Mouse (Mus musculus): ENCODE results near the gene Tceal9. TPM values are rescaled to one million over a fixed set of nuclear protein-coding genes. Genes with fewer than 3 reads are reported as not detected.

Gene Tceal9
- polyA plus RNA-seq, 1 experiment, result 3.0 TPM

DNA sequence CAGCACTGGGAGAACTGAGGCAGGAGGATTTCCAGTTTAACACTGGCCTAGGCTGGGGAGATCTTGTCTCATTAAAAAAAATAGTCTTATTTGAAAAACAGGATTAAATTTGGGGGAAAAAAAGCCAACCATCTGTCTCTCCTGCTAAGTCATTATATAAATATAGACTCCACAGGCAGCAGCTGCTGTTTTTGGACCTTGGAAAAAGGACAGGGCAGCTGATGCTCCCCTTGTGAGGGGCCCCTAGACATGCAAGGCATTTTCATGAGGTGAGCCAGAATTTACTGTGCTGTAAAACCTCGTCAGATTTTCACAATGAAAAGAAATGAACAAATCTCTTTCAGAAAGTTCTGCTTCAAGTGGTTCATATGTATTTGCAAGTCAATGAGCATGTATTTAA is 28.6 kb upstream of the Tceal9 start:
- 50% methylated on average over 1 of the region's 1 CpGs for WGBS
- Histone ChIP-seq H3K27me3 (ENCODE audit: control insufficient read depth, insufficient read depth, low read length) (no peaks in the 10 kb centered on the region), H3K27ac (ENCODE audit: insufficient read depth, low read depth, low read length) (no peak overlapping the region), H3K4me1 (ENCODE audit: control insufficient read depth, insufficient read depth, insufficient read length, low read length) (no peaks in the 10 kb centered on the region), H3K4me3 (ENCODE audit: low read depth, low read length) (no peak overlapping the region), H3K36me3 (ENCODE audit: control insufficient read depth, insufficient read depth, low read length) (no peaks in the 10 kb centered on the region)
- no peak for TF ChIP-seq CTCF (IDR thresholded peaks at IDR 0.05; ENCODE audit: extremely low read depth, insufficient read length, insufficient replicate concordance, low read depth, low read length)

DNA sequence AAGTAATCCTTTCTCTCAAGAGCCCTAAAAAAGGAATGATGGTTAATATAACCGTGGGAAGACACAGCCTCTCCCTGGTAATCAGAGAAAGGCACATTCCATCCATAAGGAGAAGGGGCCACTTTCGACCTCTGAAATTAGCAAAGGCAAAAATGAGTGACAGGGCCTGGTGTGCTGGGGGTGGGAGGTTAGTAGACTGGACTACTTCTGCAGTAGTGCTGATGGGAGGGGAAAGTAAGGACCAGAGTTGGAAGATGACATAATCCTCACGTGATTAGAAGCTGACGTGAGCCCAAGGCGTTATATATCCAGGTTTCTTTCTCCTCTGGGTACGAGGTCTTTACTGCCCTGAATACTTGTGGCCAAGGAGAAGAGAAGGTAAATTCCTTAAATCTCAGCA is 21.2 kb upstream of the Tceal9 start:
- no peaks in the 10 kb centered on the region for H3K36me3 ChIP-seq (ENCODE audit: control insufficient read depth, insufficient read depth, low read length)
- H3K4me1 ChIP-seq (ENCODE audit: control insufficient read depth, insufficient read depth, insufficient read length, low read length), result no peaks in the 10 kb centered on the region
- no peak for TF ChIP-seq POLR2A (IDR thresholded peaks at IDR 0.05; ENCODE audit: low read depth, low read length)
- TF ChIP-seq CTCF (IDR thresholded peaks at IDR 0.05; ENCODE audit: extremely low read depth, insufficient read length, insufficient replicate concordance, low read depth, low read length), result no peak
- H3K27me3 ChIP-seq (ENCODE audit: control insufficient read depth, insufficient read depth, low read length), result no peaks in the 10 kb centered on the region
- no peak overlapping the region for H3K4me3 ChIP-seq (ENCODE audit: low read depth, low read length)
- 65% methylated on average over 6 of the region's 6 CpGs for WGBS
- no peak overlapping the region for H3K27ac ChIP-seq (ENCODE audit: insufficient read depth, low read depth, low read length)

DNA sequence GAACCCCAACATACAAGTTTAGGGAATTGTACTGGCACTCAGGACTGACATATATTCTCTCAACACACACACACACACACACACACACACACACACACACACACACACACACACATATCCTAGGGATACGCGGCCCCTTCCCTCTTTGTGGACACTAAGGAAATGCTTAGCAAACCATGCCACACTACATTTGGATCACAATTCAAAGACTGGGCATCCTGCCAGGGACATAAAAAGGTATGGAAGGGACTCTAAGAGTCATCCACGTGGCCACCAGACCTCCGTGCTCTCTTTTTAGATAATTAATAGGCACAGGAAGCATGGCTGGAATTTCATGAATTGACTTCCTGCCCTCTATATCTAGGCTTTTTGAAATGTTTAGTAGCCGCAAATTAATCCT is 17.1 kb upstream of the Tceal9 start:
- Histone ChIP-seq H3K4me3 (ENCODE audit: low read depth, low read length) (no peak overlapping the region), H3K27ac (ENCODE audit: insufficient read depth, low read depth, low read length) (no peak overlapping the region), H3K36me3 (ENCODE audit: control insufficient read depth, insufficient read depth, low read length) (no peaks in the 10 kb centered on the region), H3K4me1 (ENCODE audit: control insufficient read depth, insufficient read depth, insufficient read length, low read length) (no peaks in the 10 kb centered on the region), H3K27me3 (ENCODE audit: control insufficient read depth, insufficient read depth, low read length) (no peaks in the 10 kb centered on the region)
- WGBS, result 30% methylated on average over 5 of the region's 5 CpGs
- TF ChIP-seq CTCF (IDR thresholded peaks at IDR 0.05; ENCODE audit: extremely low read depth, insufficient read length, insufficient replicate concordance, low read depth, low read length) (no peak), POLR2A (IDR thresholded peaks at IDR 0.05; ENCODE audit: low read depth, low read length) (no peak)

DNA sequence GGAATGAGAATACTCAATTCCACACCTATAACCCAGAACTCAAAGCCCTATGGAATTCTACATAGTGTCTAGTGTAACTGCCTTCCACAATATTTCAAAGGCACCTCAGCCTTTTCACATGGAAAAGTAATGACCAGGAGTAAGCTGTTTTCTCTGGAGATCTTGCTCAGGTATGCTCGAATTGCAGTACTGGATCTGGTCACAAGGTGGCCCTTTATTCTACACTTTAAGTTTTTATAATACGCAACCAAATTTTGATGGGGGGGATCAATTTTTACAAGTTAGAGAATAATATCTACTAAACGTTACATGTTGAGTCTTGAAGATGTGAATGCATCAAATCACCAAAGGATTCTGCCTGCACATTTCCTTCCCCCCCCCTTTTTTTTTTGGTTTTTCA is 6.8 kb upstream of the Tceal9 start:
- Histone ChIP-seq H3K27ac (ENCODE audit: insufficient read depth, low read depth, low read length) (no peak overlapping the region), H3K27me3 (ENCODE audit: control insufficient read depth, insufficient read depth, low read length) (no peaks in the 10 kb centered on the region), H3K4me1 (ENCODE audit: control insufficient read depth, insufficient read depth, insufficient read length, low read length) (no peaks in the 10 kb centered on the region), H3K36me3 (ENCODE audit: control insufficient read depth, insufficient read depth, low read length) (no peaks in the 10 kb centered on the region), H3K4me3 (ENCODE audit: low read depth, low read length) (no peak overlapping the region)
- TF ChIP-seq CTCF (IDR thresholded peaks at IDR 0.05; ENCODE audit: extremely low read depth, insufficient read length, insufficient replicate concordance, low read depth, low read length) (no peak), POLR2A (IDR thresholded peaks at IDR 0.05; ENCODE audit: low read depth, low read length) (no peak)
- 34% methylated on average over 3 of the region's 3 CpGs for WGBS

DNA sequence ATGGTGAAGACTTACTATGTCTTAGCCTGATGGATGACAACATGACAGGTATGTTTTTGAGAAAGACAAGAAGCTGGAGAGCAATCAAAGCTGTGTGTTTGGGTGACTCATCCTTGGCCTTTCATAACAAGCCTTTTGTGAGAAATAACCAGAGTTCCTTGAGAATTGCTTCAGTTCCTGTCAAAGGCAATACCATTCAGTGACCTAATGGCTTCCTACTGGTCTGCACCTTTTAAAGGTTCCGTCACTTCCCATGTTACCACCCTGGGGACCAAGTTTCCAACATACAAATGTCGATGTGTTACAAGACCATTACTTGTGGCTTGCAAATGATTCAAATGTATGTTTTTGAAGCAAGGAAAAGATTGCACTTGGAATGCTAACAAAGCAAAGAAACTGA is 1.7 kb upstream of the Tceal9 start:
- no peaks in the 10 kb centered on the region for H3K4me1 ChIP-seq (ENCODE audit: control insufficient read depth, insufficient read depth, insufficient read length, low read length)
- no peak for TF ChIP-seq CTCF (IDR thresholded peaks at IDR 0.05; ENCODE audit: extremely low read depth, insufficient read length, insufficient replicate concordance, low read depth, low read length)
- no peak for TF ChIP-seq POLR2A (IDR thresholded peaks at IDR 0.05; ENCODE audit: low read depth, low read length)
- no peaks in the 10 kb centered on the region for H3K36me3 ChIP-seq (ENCODE audit: control insufficient read depth, insufficient read depth, low read length)
- H3K4me3 ChIP-seq (ENCODE audit: low read depth, low read length), result no peak overlapping the region
- H3K27me3 ChIP-seq (ENCODE audit: control insufficient read depth, insufficient read depth, low read length), result no peaks in the 10 kb centered on the region
- 90% methylated on average over 2 of the region's 2 CpGs for WGBS
- no peak overlapping the region for H3K27ac ChIP-seq (ENCODE audit: insufficient read depth, low read depth, low read length)

DNA sequence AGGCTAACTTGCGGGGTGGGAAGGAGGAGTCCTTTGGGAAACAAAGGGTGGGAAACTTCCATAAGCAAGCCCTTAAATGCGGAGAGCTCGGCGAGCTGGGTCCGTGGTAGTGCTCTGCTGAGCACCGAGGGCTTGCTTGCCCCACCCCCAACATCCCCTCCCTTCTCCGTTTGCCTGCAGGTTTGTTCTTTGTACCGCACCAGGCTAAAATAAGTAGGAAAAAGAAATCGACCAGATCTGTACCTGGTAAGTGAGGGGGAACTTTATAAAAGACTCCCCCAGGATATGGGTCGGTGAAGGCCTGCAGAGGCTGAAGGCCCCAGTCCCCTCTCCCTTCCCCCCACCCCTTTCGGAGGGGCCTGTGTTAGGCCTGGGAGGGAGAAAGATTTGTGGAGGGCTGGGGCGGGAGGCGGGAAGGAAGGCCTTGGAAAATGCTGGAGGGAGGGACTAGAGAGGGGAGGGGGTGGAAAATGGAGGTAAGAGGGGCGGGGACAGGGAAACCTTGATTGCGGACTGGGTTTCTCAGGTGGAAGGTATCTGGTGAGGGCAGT is 717 bp downstream of the Tceal9 start:
- H3K4me1 ChIP-seq (ENCODE audit: control insufficient read depth, insufficient read depth, insufficient read length, low read length), result no peaks in the 10 kb centered on the region
- no peaks in the 10 kb centered on the region for H3K27me3 ChIP-seq (ENCODE audit: control insufficient read depth, insufficient read depth, low read length)
- H3K36me3 ChIP-seq (ENCODE audit: control insufficient read depth, insufficient read depth, low read length), result no peaks in the 10 kb centered on the region
- peak overlapping the region; percentile 17 for H3K27ac ChIP-seq (ENCODE audit: insufficient read depth, low read depth, low read length)
- TF ChIP-seq CTCF (IDR thresholded peaks at IDR 0.05; ENCODE audit: extremely low read depth, insufficient read length, insufficient replicate concordance, low read depth, low read length) (no peak), POLR2A (IDR thresholded peaks at IDR 0.05; ENCODE audit: low read depth, low read length) (no peak)
- WGBS, result 16% methylated on average over 15 of the region's 15 CpGs
- peak overlapping the region; percentile 64 for H3K4me3 ChIP-seq (ENCODE audit: low read depth, low read length)

DNA sequence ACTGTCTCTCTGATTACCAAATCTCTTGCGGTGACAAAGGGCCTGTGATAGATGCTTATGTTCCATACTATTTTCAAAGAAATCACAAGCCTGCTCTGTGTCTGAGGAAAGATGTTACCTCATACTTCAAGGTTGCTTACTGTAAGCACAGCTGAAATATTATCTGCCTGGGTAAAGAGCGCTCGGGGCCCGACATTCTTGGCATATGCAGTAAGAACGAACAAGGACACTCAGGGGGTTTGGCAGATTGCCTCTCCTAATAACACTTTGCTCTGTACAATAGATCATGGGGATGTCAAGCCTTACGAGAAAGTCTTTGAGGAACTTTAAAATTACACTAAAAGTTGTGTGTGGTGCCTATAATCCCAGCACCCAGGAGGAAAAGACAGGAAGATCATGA is 3.9 kb downstream of the Tceal9 start:
- H3K4me3 ChIP-seq (ENCODE audit: low read depth, low read length), result no peak overlapping the region
- WGBS, result 34% methylated on average over 6 of the region's 6 CpGs
- H3K27me3 ChIP-seq (ENCODE audit: control insufficient read depth, insufficient read depth, low read length), result no peaks in the 10 kb centered on the region
- no peak overlapping the region; the same call in 1 of the 2 replicates for H3K27ac ChIP-seq (ENCODE audit: insufficient read depth, low read depth, low read length)
- TF ChIP-seq CTCF (IDR thresholded peaks at IDR 0.05; ENCODE audit: extremely low read depth, insufficient read length, insufficient replicate concordance, low read depth, low read length) (no peak), POLR2A (IDR thresholded peaks at IDR 0.05; ENCODE audit: low read depth, low read length) (no peak)
- no peaks in the 10 kb centered on the region for H3K4me1 ChIP-seq (ENCODE audit: control insufficient read depth, insufficient read depth, insufficient read length, low read length)
- H3K36me3 ChIP-seq (ENCODE audit: control insufficient read depth, insufficient read depth, low read length), result no peaks in the 10 kb centered on the region

DNA sequence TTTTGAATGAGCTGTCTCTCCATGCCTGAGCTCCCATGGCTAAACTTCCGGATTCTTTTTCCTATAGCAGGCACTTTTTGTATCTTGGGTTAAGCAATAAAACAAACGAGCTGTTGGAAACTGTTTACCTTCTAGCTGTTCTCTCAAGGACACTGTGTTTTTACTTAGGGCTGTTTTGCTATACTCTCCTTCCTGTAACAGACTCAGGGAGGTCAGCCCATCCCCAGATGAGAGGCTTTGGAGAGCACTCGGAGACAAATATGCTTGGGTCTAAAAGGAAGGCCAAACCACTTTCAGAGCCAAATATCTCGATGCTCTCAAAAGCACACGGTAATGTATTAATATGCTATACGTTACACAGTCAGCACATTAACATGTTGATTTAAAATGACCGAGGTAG is 4.8 kb downstream of the Tceal9 start:
- TF ChIP-seq CTCF (IDR thresholded peaks at IDR 0.05; ENCODE audit: extremely low read depth, insufficient read length, insufficient replicate concordance, low read depth, low read length) (no peak), POLR2A (IDR thresholded peaks at IDR 0.05; ENCODE audit: low read depth, low read length) (no peak)

More for the DNA sequence above, 4.8 kb downstream of the Tceal9 start:
- H3K36me3 ChIP-seq (ENCODE audit: control insufficient read depth, insufficient read depth, low read length), result no peaks in the 10 kb centered on the region
- H3K4me1 ChIP-seq (ENCODE audit: control insufficient read depth, insufficient read depth, insufficient read length, low read length), result no peaks in the 10 kb centered on the region
- 51% methylated on average over 7 of the region's 7 CpGs for WGBS
- no peak overlapping the region for H3K27ac ChIP-seq (ENCODE audit: insufficient read depth, low read depth, low read length)
- no peaks in the 10 kb centered on the region for H3K27me3 ChIP-seq (ENCODE audit: control insufficient read depth, insufficient read depth, low read length)
- no peak overlapping the region for H3K4me3 ChIP-seq (ENCODE audit: low read depth, low read length)
